Mouse (Mus musculus) midbrain, postnatal 0 days (tissue): ENCODE measurements at regions not wholly inside any gene's neighbourhood (a gene's known extent, or its start where the extent isn't known, plus 50 kb on each side); places are given as distances from the start of the nearest gene placed in this dataset.

Source experiments
- ATAC-seq: fragments of 200-750 bp; cut with Nextera tagmentation; 2 replicates; pipeline ENCODE4 v1.8.0; 2017; ENCODE audit warnings: moderate number of reproducible peaks, mild to moderate bottlenecking, moderate TSS enrichment, moderate library complexity; ENCODE audit not compliant: low FRiP score
- DNase-seq: peaks from one replicate; pipeline ENCODE4 v3.0.0-alpha.2; 2015; ENCODE audit warnings: low spot score
- H3K27ac ChIP-seq: fragments of 300-500 bp; sonication (generic); 2 replicates; pipeline ENCODE4 v1.5.1; 2014; ENCODE audit warnings: low read depth, mild to moderate bottlenecking, low read length, mixed read lengths
- H3K27me3 ChIP-seq: fragments of 300-500 bp; sonication (generic); 2 replicates; pipeline ENCODE4 v1.6.1; 2014; ENCODE audit warnings: low read length, control low read depth, mixed read lengths; ENCODE audit not compliant: insufficient read depth
- H3K36me3 ChIP-seq: fragments of 300-500 bp; sonication (generic); 2 replicates; pipeline ENCODE4 v1.6.1; 2014; ENCODE audit warnings: low read length, control low read depth, mixed read lengths; ENCODE audit not compliant: insufficient read depth
- H3K4me1 ChIP-seq: fragments of 300-500 bp; sonication (generic); 2 replicates; pipeline ENCODE4 v1.6.1; 2014; ENCODE audit warnings: mild to moderate bottlenecking, control low read depth, antibody characterized with exemption, low read length, mixed read lengths; ENCODE audit not compliant: insufficient read depth
- H3K4me2 ChIP-seq: fragments of 300-500 bp; sonication (generic); 2 replicates; pipeline ENCODE4 v1.6.1; 2014; ENCODE audit warnings: low read depth, mild to moderate bottlenecking, low read length, mixed read lengths; ENCODE audit not compliant: poor library complexity, severe bottlenecking
- H3K4me3 ChIP-seq: fragments of 300-500 bp; sonication (generic); 2 replicates; pipeline ENCODE4 v1.5.1; 2014; ENCODE audit warnings: low read depth, mild to moderate bottlenecking, low read length, moderate library complexity
- H3K9ac ChIP-seq: fragments of 300-500 bp; sonication (generic); replicated peaks from 2 replicates; pipeline ENCODE4 v1.6.1; 2014; ENCODE audit warnings: mild to moderate bottlenecking, low read length, moderate library complexity, mixed read lengths; ENCODE audit not compliant: poor library complexity, severe bottlenecking
- H3K9me3 ChIP-seq: fragments of 300-500 bp; sonication (generic); 2 replicates; pipeline ENCODE4 v1.6.1; 2016; ENCODE audit warnings: low read length, control low read depth
- CTCF ChIP-seq: IDR thresholded peaks from 2 replicates; pipeline ENCODE4 v1.5.1; 2016; ENCODE audit warnings: antibody characterized with exemption, mild to moderate bottlenecking
- WGBS: fragments of 180-500 bp; shearing (Covaris S2); extraction: QIAGEN DNeasy Blood & Tissue Kit; methylation state at CpG from one replicate; pipeline ENCODE4 v1.1.7; 2014; 5-methylcytosine and 5-hydroxymethylcytosine counted together

DNA sequence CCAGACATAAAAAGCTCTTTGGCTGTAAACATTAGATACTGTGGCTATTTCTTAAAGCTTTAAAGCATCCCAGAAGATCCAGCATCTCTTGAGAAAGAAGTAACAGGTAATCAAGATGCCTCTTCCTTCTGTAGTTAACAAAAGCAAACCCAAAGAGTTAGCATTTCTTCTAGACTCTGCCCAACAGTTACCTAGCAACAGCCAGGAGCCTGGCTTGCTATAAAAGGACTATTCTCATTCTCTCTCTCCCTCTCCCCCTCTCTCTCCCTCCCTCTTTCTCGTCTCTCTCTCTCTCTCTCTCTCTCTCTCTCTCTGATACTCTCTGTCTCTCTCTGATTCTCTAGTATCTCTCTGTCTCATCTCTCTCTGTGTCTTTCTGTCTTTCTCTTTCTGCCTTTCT is 157.4 kb downstream of the Phf3 start:
- no peaks in the 10 kb centered on the region for H3K27me3 ChIP-seq
- 0 out of 2 replicates have a peak, but pooled peaks have one; percentile 38 for ATAC-seq

DNA sequence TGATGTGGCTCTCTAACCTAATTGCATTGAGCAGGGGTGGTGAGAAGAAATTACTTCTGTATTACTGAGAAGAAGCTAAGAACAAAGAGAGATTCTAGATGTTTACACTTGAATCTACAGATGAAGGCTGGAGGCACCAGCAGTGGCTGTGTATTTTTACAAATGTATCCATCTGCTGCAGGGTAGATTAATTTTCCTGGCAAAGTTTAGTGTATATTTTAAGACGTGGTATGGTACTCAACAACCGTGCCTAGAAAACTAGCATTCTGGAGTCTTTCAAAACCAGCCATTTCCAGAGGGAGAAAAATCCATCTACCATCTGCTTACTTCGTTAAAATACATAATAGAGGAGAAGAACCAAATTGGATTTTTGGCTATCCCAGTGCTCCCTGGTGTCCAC is 172.6 kb downstream of the Phf3 start:
- H3K36me3 ChIP-seq: no peaks in the 10 kb centered on the region
- H3K9ac ChIP-seq: no peak overlapping the region
- no peak overlapping the region for H3K4me2 ChIP-seq
- H3K4me3 ChIP-seq: no peak overlapping the region
- no peaks in the 10 kb centered on the region for H3K9me3 ChIP-seq
- H3K4me1 ChIP-seq: no peaks in the 10 kb centered on the region
- no peak for TF ChIP-seq CTCF
- ATAC-seq: no peak
- no peak overlapping the region for H3K27ac ChIP-seq
- WGBS: 74% methylated on average over 3 of the region's 3 CpGs
- DNase-seq: no peak
- no peaks in the 10 kb centered on the region for H3K27me3 ChIP-seq

More for the DNA sequence above, 157.4 kb downstream of the Phf3 start:
- H3K4me3 ChIP-seq: no peak overlapping the region
- 0% methylated on average over 1 of the region's 1 CpGs for WGBS
- H3K27ac ChIP-seq: no peak overlapping the region
- no peak overlapping the region for H3K9ac ChIP-seq
- no peaks in the 10 kb centered on the region for H3K4me1 ChIP-seq
- TF ChIP-seq CTCF: no peak
- no peaks in the 10 kb centered on the region for H3K9me3 ChIP-seq
- no peak overlapping the region for H3K4me2 ChIP-seq
- DNase-seq: peak; percentile 28
- no peaks in the 10 kb centered on the region for H3K36me3 ChIP-seq

DNA sequence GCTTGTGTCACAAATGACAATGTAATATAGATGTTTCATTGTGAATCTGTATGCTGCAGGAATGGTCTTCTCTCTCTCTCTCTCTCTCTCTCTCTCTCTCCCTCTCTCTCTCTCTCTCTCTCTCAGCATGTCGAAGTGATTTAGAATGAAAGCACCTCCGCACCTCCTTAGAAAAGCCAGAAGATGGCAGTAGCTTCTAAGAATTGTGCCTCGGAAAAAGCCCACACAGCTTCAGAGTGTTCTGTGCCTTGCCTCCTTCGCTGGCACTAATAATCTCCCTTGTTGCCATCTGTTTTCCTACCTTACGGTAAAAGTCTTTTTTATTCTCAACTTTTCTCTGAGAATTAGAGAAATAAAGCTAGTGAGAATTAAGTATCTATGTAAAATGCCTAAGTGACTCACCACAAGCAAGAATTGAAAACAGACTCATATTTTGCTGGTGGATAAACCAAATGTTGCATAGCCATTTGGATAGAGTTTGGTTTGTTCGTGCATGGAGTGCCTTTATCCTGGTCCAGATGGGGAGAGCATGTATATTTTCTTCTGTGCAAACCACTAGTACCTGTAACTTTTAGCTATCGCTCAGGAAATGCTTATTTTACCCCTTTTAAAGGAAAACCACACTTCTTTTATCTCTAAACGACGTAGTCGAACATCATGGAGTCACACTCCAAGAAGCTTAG is 173.2 kb downstream of the Phf3 start:
- Histone ChIP-seq H3K4me1 (no peaks in the 10 kb centered on the region), H3K36me3 (no peaks in the 10 kb centered on the region), H3K9me3 (no peaks in the 10 kb centered on the region), H3K27ac (no peak overlapping the region), H3K9ac (no peak overlapping the region), H3K4me3 (no peak overlapping the region), H3K4me2 (no peak overlapping the region), H3K27me3 (no peaks in the 10 kb centered on the region)
- 45% methylated on average over 10 of the region's 10 CpGs for WGBS
- peak; percentile 89 for DNase-seq
- TF ChIP-seq CTCF: peak; percentile 86
- peak; percentile 88 for ATAC-seq

DNA sequence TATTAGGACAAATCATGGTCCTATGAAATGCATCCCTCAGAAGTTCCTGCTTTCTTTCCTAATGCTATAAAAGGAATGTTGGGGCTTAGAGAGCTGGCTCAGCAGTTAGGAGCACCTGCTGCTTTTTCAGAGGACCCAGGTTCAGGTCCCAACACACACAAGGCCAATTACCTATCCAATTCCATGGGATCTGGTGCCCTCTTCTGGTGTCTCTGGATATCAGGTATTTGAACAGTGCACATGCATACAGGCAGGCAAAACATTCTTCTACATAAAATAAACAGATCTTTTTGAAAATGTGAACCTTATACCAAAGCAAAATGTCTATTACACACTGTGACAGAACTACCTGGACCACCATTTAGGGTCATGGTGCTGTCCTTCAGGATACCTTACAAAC is 177.4 kb downstream of the Phf3 start:
- Histone ChIP-seq H3K27ac (no peak overlapping the region), H3K27me3 (no peaks in the 10 kb centered on the region), H3K36me3 (no peaks in the 10 kb centered on the region), H3K9me3 (no peaks in the 10 kb centered on the region), H3K4me3 (no peak overlapping the region), H3K4me2 (no peak overlapping the region), H3K4me1 (no peaks in the 10 kb centered on the region), H3K9ac (no peak overlapping the region)
- DNase-seq (no peak), ATAC-seq (no peak)
- TF ChIP-seq CTCF: peak; percentile 50

- Histone ChIP-seq H3K27me3 (no peaks in the 10 kb centered on the region), H3K4me1 (no peaks in the 10 kb centered on the region), H3K4me2 (no peak overlapping the region), H3K9me3 (no peaks in the 10 kb centered on the region), H3K36me3 (no peaks in the 10 kb centered on the region), H3K9ac (no peak overlapping the region), H3K4me3 (no peak overlapping the region), H3K27ac (no peak overlapping the region)
- WGBS: 92% methylated on average over 3 of the region's 3 CpGs
- ATAC-seq (no peak), DNase-seq (no peak)
- TF ChIP-seq CTCF: no peak
These were observed 188.4 kb downstream of the Phf3 start for GRCm38 (mm10) chr1:30685318-30685717.

DNA sequence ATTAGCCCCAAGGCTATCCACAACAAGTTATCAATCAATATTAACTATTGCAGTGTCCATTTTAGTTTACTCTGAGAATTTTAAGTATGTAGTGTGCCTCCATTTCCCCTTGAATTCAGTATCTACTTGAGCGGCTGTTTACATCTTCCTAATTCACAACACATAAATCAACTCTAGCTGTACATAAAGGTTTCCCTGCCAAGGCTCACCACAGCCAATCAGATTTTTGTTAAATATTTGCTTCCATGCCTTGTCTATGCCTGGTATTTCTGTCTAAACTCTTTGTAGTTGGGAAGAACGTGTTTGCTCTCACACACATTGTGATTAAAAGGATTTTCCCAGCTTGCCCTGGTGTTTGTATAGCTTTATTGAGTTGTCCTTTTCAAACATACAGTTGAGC is 189.8 kb downstream of the Phf3 start:
- DNase-seq: no peak
- Histone ChIP-seq H3K9me3 (no peaks in the 10 kb centered on the region), H3K4me3 (no peak overlapping the region), H3K4me2 (no peak overlapping the region), H3K27me3 (no peaks in the 10 kb centered on the region), H3K4me1 (no peaks in the 10 kb centered on the region), H3K9ac (no peak overlapping the region), H3K36me3 (no peaks in the 10 kb centered on the region), H3K27ac (no peak overlapping the region)
- ATAC-seq: no peak
- 67% methylated on average over 2 of the region's 2 CpGs for WGBS
- no peak for TF ChIP-seq CTCF
